Mouse (Mus musculus) retina, adult 2 months (tissue): ENCODE results near the gene Cdk5rap3.

Experiments used
- DNase-seq: peaks from one replicate; pipeline ENCODE4 v3.0.0-alpha.2; 2012; ENCODE audit warnings: low read depth, low spot score

The Cdk5rap3 gene

DNA sequence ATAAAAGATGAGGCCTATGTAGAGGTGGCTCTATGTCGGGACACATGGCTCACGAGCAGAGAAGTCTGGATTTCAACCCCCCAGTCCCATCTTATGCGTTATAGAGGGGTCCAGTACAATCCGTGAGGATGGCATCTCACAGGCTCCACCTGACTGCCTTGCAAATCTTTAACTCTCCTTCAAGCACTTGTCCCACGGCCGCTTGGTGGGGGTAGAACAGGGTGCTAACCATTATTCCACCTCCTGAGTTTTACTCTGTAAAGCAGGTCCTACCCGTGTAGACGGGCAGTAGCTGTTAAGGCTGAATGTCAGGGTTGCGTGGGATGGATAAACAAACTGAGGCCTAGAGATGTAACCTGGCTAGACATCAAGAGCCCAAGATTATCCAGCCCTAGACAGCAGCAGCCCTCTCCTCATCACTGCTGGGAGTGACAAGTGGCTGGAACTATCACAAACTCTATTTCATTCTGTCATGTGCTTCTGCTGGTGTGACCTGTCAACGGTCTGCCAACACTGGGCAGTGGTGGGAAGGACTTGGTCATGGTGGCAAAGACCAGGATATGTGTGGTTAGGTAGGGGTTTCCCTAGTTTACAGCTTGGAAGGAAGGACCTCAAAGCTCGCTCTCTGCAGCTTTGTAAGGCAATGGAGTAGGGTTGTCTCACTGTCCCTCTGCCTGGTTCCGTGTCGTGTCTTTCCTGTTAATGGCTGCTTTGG lies 17.4 kb upstream of the Cdk5rap3 start:
- DNase-seq, result no peak

DNA sequence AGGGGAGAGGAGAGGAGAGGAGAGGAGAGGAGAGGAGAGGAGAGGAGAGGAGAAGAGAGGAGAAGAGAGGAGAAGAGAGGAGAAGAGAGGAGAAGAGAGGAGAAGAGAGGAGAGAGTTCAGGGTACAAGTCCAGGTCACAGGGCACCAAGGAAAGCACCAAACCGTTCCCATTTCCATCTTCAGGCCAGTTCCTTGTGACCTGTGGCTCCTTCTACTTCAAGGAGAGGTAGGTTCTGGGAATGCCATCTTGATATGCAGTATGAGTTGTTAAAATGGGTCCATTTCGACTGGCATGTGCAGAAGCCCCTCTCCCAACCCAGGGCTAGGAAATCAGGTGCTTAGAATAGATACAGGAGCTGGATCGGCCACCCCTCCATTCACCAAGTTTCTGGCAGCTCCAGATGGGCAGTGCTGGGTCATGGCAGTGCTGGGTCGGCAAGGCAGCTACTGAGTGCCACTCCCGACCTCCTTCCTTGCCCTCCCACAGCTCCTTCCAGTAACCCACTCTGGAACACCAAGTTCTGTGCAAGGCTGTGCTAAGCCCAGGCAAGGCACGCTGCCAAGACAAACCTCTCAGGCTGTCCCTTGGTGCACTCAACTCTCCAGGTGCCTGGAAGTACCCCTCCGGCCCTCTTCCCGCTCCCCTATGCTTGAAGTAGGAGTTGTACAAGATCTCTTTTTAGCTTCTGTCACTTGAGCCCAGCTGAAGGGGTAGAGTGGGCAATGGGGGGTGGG lies 15.2 kb upstream of the Cdk5rap3 start:
- no peak for DNase-seq

DNA sequence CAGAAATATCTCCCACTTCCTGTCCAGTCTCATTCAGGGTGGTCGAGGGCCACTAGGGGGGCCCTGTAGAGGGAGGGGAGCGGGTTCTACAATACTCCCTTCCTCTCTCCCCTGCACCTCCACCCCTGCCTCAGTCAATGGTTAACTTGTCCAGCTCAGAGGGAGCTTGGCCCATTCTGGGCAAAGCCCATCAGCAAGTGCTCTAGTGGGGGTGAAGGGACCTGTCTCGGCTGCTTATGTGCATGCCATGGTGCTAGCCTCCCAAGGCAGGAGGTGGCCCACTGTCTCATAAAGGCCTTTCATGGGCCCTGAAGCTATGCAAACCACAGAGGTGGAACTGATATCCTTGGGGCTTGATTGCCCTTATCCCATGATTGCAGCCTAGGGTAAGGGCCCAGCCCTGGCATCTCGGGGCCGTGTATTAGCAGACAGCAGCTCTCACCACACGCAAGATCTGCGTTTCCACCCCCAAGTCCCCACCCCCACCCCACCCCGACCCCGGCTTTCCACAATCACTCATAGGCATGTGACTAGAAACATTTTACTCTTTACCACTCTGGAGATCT lies 13.6 kb upstream of the Cdk5rap3 start:
- no peak for DNase-seq

DNA sequence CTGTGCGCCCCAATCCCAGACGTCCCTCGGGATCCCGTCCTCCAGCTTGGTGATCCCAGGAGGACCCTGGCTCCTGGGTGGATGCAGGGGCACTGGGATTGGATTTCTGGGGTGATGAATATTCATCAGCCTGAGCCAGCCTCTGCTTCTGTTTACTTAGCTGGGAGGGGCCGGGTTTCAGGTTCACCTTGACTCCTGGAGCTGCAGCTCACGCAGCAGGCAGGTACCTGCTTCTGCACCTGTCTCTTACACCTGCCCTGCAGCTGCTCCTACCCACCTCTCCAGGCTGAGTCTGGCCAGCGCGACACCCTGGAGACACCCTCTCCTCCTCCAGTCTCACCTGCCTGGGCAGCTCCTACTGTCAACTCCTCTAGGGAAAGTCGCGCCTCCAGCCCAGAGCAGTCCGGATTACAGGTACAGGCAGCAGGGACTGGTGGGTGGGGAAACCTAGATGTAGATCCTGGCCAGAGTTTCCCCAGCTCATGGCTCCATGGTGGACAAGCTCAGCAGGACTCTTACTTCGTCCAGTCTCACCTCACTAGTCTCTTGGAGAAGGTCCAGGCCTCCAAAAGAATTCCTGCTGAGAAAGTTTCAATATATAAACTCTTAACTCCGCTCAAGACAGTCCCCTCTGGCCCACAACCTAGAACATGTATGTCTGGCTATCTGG lies 12.9 kb upstream of the Cdk5rap3 start:
- DNase-seq, result no peak

DNA sequence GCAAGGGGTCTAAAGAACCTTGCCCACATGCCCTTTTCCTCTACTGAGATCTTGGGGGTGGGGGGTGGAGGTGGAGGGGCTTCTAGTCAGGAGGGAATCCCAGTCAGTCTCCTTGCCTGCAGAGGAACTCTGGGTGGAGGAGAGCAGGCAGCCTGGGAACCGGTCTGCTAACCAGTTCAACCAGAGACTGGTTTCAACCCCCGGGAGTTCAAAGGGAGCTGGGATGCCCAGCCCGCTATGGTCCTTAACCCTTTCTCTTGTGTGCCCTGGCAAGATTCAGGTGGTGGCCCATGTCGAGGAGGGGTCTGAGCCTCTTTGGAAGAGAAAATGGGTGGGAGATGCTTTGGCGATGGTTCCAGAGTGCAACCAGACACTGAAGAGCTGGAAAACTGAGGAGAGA lies 12.4 kb upstream of the Cdk5rap3 start:
- no peak for DNase-seq

DNA sequence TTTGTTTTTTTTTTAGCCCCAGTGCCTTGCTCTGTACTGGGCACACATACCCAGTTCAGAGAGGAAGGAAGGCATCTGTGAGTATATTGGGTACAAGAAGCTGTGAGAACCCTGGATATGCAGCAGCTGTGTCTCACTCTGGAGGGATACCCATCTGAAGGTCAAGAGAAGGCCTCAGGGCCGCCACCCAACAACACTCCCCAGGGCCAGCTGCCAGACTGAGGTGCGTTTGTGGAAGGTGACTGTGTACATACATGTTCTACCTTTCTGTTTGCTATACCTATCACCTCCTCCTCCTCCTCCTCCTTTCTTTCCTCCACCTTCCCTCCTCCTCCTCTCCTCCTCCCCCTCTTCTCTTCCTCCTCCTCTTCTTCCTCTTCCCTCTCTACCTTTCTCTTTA lies 11.8 kb upstream of the Cdk5rap3 start, which contains the start of gene Prr15l:
Gene Prr15l, plus strand, starts transcription at position 17 of the 400 bp plus-strand sequence.
- DNase-seq, result no peak

DNA sequence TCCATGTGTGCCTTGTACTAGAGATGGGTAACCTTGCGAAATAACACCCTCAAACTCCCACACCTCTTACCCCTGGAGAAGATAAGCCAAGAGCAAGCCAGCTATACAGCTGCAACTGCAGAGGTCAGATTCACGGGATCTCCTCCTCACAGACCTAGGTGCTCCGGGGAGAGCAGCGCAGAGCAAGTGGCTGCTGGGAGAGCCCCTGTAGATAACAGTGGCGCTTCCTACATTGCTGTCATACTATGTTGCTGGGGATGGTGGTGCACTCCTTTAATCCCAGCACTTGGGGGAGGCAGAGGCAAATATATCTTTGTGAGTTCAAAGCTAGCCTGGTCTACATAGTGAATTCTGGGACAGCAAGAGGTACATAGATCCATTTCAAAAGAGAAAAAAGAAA lies 10.3 kb upstream of the Cdk5rap3 start:
- no peak for DNase-seq

DNA sequence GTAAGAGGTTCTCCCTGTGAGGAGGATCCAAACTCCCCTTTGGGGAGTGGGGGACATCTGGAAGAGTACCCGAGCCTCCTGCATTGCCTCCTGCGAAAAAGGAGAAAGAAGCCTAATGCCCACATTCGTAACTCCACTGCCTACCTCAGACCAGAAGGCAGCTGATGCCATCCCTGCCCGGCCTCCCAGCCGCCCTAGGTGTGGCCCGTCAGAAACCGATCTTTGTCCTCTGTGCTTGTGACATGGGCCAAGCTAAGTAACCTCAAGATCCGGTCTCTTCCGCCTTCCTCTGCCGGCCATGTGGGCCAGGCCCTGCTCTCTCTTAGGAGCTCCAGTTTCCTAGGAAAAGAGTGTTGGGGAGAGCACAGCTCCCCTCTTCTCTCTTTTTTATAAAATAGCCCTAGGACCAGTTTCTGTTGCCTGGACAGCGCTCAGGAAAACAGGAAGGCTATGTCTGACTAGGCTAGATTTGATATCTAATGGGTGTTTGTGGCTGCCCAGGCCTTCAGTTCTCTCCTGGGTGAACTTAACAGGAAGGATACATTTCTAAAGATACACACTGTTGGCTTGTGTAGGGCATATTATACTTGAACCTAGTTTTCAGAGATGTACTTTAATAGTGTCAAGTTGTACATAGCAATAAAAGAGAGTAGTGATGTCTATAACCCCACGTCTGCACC lies 9.3 kb upstream of the Cdk5rap3 start:
- no peak for DNase-seq

DNA sequence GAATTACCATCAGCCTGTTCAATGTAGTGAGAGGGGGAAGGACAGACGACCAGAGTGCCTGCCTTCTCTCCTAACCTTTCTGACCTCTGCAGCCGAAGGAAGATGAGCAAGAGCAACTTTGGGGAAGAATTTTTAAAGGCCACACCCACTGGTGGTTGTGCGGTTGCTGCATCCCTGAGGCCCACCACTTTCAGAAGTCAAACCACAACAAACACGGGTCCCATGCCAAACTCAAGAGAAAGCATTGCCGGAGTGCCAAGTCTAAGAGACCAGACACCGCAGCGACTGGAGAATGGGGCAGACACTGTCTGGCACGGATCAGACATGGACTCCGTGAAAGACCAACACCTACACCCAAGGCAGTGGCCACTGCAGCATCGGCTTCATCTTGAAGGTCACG lies 8.6 kb upstream of the Cdk5rap3 start:
- DNase-seq, result no peak

DNA sequence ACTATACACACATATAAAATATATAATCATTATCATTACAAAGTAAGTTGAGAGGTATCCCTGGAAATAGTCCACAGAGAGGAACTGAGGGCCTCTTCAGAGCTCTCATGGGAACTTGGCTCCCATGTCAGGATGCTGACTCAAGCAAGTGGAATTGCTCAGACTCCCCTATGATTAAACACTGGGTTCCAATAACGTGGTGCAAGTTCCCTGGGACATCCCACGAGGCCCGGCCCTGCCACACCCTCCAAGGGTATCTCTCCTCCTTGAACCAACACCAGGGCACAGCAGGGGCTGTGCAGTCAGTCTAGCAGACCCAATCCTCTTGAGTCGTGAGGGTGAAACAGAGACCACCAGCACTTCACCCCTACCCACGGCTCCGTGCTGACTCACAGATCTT lies 2.7 kb upstream of the Cdk5rap3 start:
- DNase-seq, result no peak

DNA sequence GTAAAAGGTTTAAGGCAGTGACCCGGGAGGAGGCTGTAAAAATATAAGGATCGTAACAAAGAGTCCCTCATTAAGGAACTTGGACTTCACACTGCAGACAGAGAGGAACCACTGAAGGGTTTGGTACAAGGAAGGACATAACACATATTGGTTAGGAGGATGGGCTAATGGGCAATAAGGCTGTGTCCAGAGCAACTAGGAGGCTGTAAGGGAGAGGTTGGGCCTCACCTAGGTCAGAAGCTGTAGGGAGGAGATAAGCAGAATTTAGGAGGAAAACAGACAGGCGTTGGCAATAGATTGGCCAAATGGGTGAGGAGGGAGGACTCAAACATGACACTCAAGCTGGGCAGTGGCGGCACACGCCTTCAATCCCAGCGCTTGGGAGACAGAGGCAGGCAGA lies 1.1 kb upstream of the Cdk5rap3 start:
- no peak for DNase-seq

DNA sequence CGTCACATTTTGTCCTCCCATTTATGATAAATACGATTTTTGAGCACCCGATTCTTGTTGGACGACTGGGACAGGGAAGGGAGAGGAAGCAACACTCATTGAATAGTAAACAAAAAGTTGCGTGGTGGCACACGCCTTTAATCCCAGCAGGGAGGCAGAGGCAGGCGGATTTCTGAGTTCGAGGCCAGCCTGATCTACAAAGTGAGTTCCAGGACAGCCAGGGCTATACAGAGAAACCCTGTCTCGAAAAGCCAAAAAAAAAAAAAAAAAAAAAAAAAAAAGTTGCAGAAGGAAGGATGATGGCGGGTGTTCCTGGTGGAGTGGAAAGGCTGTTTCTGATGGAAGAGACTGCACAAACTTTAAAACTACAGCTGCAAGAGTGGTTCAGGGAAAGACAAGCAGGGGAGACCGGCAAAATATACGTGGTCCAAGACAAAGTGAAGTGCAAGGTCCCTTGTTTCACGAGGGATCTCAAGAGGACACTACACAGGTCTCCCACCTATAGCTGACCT lies 645 bp upstream of the Cdk5rap3 start:
- DNase-seq, result no peak

DNA sequence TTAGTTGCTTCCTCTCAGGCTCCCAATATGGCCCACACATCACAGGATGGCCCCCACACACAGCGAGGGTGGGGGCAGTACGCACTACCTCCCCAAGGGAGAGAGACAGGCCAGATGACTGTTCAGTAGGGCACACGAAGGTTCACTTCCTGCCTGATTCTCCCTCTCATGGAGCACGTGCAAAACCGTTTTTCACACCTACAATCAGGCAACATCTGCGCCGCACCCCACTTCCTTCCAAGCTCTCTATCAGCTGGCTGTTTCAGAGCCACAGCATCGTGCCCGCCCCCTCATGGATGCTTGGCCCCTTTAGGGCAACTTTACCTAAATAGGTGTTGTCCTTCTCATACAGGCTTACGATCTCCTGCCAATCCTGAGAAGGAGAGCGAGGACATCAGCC lies 3.6 kb downstream of the Cdk5rap3 start:
- no peak for DNase-seq

DNA sequence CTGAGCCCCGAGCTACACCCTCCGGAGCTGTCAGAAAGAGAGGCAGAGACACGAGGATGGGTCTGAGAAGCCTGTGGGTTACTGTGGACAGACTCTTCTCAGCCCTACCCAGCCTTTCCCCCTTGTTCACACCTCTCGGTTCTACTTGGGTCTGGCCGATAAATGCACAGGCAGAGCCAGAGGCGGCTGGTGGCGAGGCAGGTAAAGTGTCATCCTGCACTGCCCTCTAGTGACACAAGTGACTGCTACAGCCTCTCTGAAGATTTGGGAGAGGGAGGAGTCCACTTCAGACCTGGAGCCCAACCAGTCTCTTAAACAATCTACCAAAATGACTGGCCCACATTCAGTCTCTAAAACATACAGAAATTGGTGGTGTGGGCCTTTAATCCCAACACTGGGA lies 6.3 kb downstream of the Cdk5rap3 start:
- DNase-seq, result peak; percentile 61

DNA sequence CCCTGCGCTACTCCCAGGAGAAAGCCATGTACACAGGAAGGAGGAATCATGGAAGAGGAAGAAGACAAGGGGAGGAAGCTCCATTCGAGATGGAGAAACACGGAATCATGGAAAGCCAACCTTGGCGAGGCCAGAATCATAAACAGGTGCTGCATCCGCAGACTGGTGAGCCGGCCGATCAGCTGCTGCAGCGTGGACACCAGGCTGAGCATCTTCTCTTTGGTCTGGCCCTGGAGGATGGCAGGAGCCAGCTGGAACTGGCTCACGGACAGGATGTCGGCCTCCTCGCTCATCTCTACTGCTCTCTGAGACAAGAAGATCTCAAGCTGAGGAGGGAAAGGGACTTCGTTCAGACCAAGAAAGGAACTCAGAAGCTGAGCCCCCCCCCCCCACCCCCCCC lies 7.7 kb downstream of the Cdk5rap3 start:
- no peak for DNase-seq

DNA sequence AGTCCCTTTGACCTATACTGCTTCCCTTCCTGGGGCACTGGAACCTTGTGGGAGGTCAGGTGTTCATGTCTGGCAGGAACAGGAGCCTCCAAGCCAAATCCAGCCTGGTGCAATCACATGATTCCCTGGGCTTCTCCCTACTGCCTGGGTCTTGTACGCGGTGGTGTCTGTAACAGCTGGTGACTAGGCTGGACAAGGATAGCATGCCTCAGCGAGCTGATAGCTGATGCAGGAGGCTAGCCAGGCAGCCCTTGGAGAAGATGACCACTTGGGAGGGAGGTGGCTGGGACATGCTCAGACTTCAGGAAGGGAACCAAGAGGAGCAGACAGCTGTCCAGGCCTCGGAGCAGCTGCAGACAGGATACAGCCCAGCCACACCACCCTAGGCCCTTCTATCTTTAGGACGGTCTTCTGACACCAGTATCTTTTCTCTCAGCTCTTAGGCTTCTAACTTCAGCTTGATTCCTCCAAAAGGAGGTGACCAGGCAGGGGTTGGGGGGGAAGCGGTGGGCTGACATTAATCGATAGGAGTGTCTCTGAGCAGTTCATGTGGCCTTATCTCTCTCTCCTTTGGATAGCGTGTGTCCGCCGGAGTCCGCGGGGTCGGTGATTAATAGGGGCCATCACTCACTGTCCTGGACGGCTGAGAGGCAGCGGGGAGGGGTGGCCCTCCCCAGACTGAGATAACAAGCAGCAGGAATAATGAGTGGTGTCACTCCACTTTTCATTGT lies 9.7 kb downstream of the Cdk5rap3 start:
- no peak for DNase-seq

DNA sequence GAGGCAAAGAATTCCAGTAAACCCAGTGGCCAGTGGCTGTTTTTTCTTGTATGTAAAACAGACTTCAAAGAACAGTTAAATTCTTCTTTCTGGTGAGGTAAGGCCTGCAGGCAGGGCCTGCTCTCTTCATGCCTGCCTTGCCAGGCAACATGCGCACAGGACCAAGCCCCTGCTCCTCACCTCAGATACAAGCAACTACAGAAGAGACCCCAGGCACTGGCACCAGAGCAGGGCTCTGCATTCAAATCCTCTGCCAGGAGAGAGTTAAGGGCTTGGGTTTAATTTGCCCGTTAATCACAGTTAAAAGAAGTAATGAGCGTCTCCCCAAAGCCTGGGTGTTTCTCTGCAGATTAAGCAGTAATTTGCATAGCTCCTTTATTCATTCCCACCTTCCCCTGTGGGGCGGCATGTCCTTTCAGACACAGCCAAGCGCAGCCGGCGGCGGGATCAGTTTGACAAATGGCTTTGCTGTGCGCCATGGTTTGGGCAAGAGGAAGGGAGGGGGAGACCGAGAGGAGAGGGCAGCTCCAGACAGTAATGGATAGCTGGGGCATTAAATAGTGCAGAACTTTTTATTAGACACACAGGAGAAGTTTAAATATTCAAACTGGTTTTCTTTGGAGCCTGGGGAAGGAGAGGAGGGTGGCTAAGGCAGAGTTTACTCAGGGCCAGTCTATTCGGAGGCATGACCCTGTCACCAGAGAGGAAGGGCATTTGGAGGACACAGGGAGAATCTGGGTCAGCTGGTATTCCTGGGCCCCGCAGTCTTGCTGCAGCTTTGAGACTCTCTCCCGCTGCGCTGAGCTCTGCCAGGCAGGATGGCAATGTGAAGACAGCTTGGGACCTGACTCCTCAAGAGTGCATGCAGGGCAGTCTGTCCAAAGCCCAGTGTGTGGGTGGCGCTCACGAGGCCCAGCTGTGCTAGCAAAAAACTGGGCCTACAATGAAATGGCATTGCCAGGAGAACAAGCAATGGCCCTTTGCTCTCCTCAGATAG lies 13.4 kb downstream of the Cdk5rap3 start:
- DNase-seq, result no peak

DNA sequence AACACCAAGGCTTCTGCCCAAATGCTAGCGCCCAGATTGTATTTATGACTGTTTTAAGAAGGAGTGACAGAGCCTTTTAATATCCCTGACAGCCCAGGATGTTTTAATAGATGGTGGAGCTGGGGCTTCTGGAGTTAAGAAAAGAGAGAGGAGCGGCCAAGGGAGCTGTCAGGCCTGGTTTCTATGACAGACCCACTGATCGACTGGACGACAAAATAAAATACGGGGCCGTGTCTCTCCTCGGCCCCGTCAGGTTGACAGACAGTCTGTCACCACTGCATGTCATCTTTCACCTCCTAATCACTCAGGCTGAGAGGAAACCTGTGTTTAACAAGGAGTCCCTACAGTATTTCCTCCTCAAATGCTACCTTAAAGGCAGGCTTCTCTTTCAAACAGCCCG lies 15.0 kb downstream of the Cdk5rap3 start:
- DNase-seq, result no peak

DNA sequence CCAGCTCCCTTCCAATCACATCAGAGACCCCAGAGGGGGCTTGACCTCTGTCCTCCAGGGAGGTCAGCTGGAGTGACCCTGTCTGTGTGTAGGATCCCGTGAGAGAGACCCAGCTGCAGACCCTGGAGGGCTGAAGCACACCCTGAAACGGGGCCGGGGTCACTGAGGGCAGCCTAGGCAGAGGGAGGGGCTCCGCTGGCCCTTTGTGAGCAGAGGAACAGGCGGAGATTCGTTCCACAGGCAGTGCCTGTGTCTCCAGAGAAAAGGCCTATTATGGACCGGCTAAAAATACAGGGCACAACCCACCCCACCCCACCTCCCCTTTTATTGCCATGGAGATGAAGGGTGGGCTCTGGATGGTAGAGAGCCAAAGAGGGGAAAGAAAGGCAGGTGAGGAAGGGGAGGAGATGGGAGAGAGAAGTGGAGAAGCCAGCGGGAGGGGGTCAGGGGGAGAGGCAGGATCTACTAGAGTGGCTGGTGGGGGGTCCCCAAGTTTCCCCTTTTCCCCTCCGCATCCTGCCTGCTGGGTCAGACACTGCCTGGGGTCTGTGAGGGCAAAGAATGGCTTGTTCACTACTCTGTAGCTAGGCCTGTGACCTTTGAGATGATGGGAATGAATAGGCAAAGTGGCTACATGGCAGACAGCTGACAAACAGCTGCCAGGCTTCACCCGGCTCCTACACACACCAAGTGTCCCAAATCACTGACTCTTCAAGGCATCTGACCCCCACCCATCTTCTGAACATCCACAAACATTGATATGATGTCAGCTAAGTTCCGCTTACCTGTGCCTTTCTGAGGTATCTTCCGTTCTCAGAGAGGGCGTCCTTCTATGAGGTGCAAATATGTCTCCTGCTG lies 16.6 kb downstream of the Cdk5rap3 start:
- no peak for DNase-seq
